Mouse (Mus musculus) neutrophil, adult 5-6 weeks (primary cell): ENCODE results near the gene Slc43a2. TPM values are rescaled to one million over a fixed set of nuclear protein-coding genes. Genes with fewer than 3 reads are reported as not detected.
A peak's percentile ranks its signal among the peaks of the same experiment; 100 is the strongest.

Source experiments
- ATAC-seq: fragments of 151-379, 151-347 bp; 2 replicates; pipeline ENCODE4 v1.8.0; 2017; ENCODE audit warnings: mild to moderate bottlenecking, moderate TSS enrichment; ENCODE audit not compliant: insufficient number of reproducible peaks, poor library complexity, low FRiP score, severe bottlenecking; ENCODE audit errors: extremely low read depth
- total RNA-seq: library from RNA; stranded (forward); fragments of 200-1000 nt; gene quantifications from 2 replicates; pipeline ENCODE4 v1.2.3, GENCODE M21; 2017

Slc43a2 gene
- total RNA-seq, 1 experiment from 2014 or later, result 48.4 TPM

DNA sequence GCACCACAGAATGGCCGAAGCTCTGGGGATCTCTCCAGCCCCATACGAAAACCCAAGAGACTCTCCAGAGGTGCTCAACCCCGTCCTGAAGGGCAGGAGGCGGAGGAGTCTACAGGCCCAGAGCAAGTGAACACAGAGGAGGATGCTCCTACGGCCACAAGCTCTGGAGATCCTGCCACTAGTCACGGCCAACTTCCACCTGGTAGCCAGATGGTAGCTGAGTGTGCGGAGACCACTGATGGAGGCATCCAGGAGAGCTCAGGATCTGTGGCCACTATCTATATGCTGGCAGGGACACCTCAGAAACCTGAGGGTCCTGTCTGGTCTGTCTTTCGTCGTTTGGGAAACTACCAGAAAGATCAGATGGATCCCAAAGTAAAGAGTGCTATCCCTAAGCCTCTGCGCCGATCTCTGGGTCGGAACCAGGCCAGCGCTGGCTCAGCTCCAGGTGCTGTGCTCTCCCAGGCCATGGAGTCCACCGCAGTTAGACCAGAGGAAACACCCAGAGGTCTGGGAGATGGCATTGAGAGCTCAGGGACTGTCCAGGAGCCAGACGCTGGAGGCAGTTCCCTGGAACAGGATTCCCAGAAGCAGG lies 5.9 kb upstream of the Slc43a2 start:
- ATAC-seq, result no peak

- no peak for ATAC-seq
These were observed 4.6 kb upstream of the Slc43a2 start for GRCm38 (mm10) chr11:75526943-75527342.

- ATAC-seq, result no peak
These were observed 1.7 kb upstream of the Slc43a2 start for GRCm38 (mm10) chr11:75529771-75530170.

DNA sequence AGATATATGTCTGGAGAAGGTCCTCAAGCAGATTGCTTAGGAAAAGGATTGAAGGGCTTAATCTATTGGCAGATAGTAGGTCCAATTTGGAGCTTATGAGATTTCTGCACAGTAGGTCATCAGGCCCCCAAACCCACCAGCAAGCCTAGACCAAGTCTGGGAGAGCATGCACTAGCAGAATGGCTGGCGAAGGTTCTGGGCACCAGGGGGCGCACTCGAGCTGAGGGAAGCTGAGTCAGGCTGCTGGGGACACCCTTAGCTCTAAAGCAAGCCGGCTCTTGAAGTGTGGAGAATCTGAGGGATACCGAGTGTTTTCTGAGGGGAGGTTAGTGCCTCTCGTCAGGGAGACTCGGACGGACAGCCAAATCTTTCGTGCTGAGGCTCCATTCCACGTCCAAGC lies 1.2 kb upstream of the Slc43a2 start:
- peak; percentile 70 for ATAC-seq

- ATAC-seq, result no peak
These were observed 585 bp upstream of the Slc43a2 start for GRCm38 (mm10) chr11:75530845-75531373.

DNA sequence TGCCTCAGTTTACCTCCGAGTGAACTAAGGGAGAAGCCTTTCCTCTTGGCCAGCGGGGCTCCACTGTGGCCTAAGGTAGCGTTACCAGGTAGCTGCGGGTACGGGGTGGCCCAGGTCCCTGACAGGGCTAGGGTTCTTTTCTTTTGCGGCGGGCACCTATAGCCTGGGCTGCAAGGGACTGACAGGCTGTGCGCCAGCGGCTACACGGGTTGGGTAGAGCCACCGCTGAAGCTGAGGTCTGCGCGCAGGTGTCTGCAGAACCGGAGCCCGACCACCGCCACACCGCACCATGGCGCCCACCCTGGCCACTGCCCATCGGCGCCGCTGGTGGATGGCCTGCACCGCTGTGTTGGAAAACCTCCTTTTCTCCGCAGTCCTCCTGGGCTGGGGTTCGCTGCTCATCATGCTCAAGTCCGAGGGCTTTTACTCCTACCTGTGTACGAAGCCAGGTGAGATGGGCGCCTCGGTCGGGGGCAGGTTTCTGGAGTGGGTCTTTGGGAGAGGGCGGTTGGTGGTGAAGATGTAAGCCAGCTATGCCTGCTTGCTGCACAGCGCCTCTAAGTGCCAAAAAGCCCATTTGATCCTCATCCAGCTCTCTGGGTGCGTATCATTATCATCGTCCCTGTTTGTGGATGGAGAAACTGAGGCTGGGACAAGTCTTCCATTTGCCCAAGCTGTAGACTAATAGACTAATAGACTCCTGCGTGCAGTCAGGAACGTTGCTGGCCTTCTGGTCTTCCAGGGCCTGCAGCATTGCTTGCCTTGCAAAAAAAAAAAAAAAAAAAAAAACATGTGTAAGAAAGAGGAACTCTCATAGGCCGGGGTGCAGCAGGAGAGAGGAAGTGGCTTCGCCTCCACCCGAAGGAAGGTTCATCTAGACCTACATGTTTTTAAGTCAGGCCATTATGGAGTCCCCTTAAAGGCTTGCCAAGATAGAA lies 1.1 kb downstream of the Slc43a2 start:
- peak; percentile 36 for ATAC-seq

DNA sequence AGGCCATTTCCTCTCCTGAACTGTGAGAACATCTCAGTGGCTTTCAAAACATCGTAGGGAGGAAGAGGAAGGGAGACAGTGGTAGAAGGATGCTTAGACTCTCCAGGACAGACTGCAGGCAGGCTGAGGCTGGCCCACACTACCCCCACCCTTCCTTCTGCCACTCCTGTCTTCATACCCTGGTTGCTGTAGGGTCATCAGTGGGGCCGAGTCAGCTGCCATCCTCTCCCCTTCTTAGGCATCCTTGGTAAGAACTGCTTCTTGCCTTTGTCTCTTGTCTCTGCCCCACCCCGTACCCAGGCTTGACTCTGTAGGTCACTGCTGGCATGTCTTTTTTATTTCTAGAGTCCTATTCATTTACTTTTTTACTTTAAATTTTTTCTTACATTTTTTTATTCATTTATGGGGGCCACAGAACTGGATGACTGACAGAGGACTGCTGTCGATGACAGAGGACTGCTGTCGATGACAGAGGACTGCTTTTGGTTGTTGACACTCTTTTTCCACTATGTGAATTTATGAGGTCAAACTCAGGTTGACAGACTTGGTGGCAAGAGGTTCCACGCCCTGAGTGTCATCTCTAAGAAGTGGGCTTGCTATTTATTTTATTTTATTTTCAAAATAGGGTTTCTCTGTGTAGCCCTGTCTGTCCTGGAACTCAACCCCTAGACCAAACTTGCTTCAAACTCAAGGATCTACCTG lies 2.0 kb downstream of the Slc43a2 start:
- ATAC-seq, result no peak

DNA sequence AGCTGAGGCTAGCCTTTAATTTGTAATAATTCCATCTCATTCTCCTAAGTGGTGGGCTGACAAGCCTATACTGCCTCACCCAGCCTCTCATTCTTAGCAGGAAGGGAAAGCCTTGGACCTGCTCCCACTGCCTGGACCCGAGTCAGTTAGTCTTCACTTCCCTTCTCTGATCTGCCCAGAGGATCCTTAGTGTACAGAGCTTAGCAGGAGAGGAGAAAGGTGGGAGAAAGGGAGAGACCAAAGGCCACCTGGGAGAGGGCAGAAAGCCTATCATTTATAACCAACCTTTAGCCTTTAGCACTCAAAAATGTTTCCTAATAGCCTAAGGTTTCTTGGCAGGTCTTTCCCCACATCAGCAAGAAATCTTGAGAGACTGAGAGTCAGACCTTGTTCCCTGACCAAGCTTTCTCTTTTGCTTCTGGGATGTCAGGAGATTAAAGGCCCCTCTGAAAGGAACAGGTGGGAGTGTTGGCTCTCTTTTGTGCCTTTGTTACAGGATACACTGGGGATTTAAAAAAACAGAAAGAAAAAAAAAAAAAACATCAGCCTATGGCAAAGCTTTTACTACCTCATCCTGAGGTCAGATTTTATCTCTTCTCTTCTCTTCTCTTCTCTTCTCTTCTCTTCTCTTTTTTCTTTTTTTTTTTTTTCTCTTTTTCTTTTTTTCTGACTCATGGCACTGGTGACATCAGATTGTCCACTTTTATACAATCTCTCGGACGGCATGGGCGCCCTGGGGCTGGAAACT lies 3.0 kb downstream of the Slc43a2 start:
- ATAC-seq, result no peak

GRCm38 (mm10) chr11:75535106-75535795 lies 3.8 kb downstream of the Slc43a2 start:
- ATAC-seq, result no peak

- ATAC-seq, result no peak
These were observed 4.9 kb downstream of the Slc43a2 start for GRCm38 (mm10) chr11:75536255-75537024.

GRCm38 (mm10) chr11:75537025-75537414 lies 5.5 kb downstream of the Slc43a2 start:
- ATAC-seq, result no peak

GRCm38 (mm10) chr11:75537491-75538183 lies 6.1 kb downstream of the Slc43a2 start:
- no peak for ATAC-seq

DNA sequence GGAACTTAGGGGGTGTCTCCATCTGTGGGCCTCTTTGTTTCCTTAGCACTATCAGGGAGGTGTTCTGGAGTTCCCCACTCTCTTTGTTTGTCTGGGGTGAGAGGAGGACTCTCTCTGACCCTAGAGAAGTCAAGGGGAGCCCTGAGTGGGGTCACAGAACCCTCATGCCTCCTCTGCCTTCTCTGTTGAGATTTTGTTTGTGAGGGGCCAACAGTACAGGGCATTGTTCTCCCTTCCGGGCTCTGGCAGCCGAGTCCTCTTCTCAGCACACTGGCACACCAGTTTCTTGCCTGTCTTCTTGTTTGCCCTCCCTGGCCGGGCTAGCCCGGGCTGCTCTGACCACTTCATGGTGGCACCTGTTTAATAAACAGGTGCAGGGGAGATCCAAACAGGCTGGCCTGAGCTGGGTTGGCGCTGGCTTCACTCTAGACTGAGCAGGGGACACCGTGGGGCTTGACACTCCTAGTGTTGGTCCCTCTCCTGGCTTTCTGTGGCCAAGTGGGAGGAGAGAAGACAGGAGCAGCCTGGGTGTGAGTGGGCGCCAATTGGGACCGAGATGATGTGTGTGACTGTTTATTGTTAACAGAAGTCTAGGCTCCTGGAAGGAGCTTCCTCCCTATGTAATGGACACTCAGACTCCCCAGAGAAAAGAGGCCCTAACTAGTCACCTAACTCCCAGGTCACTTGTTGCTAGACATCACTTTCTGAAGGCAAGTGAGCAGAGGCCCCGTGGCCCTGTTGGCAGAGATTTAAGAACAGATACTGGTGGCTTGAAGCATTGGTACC lies 6.9 kb downstream of the Slc43a2 start:
- ATAC-seq, result no peak

- ATAC-seq, result no peak
These were observed 7.4 kb downstream of the Slc43a2 start for GRCm38 (mm10) chr11:75538970-75539299.

DNA sequence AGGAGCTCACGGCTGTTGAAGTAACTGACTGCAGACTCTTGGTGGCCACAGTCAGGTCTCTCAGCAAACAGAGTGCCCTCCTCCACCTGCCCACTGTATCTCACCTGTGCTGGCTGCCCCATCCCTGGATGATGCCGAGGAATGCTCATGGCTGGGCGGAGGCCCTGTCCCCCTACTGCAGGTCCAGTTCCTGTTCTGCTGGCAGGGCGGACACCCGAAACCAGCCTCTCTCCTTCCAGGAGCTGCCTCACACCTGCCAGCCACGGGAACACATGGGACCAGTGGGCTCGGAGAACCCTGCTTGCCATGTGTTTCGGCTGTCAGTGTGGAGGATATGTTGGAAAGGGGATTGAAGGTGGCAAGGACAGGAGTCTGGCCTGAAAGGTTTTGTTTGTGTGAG lies 8.7 kb downstream of the Slc43a2 start:
- no peak for ATAC-seq

- peak; percentile 75 for ATAC-seq
These were observed 9.5 kb downstream of the Slc43a2 start for GRCm38 (mm10) chr11:75540710-75541581.
